Mouse (Mus musculus): Measurements from ENCODE around the gene Trpc4ap.

DNA sequence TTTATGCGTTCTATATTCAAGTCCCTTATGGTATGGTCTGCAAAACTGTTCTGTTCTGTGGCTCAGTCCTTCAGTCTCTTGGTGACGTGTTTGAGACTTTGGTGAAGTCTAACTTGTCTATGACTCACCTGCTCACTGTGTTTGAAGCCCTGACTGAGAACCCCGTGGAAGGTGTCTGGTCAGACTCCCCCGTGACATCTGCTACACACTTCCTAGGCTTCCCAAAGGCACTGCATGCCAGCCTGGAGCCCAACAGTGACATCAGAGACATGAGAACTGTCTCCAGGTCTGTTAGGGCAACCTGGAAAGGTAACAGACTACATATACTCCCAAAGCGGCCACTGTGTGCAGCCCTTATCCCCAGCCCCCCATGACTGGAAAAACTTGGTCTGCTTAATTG, 39.6 kb downstream of the Trpc4ap start:
- TF ChIP-seq CTCF (IDR thresholded peaks at IDR 0.05; ENCODE audit: low read depth, low read length) (no peak), GATA1 (IDR thresholded peaks at IDR 0.05; ENCODE audit: borderline replicate concordance, low read length) (no peak), GATA2 (IDR thresholded peaks at IDR 0.05; ENCODE audit: borderline replicate concordance, low read depth, low read length) (no peak)

Measured in G1E (cell line).